Mouse (Mus musculus): Measurements from ENCODE around the gene Hint1. TPM values are rescaled to one million over a fixed set of nuclear protein-coding genes. Genes with fewer than 3 reads are reported as not detected.
"Not testable (repeated sequence)": the region's sequence is repeated elsewhere in the genome, so short reads cannot be mapped to it uniquely, and the experiment has no call there.

The Hint1 gene
- 100 to 1,000 TPM; 341 to 384 TPM for total RNA-seq (2021)
- long read RNA-seq, transcript Hint1-201 (3 exons, 636 nt) = major isoform, 249 of 257 reads
- long read RNA-seq, partial matches to known transcripts = 0 of 257 reads
- long read RNA-seq, other reads (novel, unspliced or antisense) = 7 of 257 reads

DNA sequence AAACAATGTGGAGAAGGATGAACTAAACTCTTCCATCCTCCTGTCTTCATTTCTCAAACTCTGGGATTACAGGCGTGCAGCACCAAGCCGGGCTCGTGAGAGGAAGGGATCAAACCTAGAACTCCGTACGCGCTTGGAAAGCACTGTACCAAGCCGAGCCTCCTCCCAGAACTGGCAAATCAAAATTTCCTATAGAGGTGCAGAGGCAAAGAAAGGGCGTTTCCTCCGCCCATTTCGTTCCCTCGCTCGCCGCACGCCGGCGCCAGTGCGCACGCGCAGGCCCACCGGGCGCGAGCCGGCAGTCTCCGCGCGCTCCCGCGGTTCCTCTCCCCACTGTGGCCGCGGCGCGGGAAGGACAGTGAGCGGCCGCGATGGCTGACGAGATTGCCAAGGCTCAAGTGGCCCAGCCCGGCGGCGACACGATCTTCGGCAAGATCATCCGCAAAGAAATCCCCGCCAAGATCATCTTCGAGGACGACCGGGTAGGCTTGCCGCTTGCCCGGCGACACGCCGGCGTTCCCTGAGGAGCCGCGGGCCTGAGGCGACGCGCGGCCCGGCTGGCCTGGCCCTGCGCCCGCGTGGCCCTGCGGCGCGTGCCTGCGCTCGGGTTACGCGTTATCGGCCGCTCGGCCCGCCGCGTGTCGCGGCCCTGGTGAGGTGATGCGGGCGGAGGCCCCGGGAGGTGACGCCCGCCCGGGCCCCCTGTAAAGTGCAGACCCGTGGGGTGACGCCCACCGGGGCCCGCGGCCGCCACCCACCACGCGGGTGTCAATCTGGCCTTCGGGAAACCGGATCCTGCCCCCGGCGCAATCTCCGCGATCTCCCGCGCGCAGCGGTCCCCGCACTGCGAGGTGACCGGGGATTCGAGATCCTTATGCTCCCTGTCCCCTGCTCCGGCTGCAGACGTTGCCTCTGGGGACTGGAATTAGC is at the start of gene Hint1:
Gene Hint1 (plus strand): TSS at position 265 of the 930 bp plus-strand sequence.
- peak; percentile 93 to 96 for DNase-seq (ENCODE audit: low spot score in 2 of 2)

DNA sequence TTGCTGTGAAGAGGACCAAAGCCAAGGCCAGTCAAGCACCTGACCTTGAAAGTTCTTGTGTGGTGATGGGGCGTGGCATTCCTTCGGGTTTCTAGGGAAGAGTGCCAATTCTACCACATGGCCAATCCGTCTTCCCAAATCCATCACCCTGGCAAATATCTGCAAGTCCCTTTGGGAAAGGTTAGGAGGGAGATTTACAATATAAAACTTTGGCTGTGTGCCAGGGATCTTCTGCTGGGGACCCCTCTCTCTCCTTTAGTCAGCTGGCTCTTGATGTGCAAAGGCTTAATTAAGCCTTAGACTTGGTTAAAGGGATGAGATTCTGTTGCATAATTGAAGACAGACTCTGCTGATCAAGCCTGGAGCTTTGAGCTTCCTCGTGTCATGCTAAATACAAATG is 48.7 kb upstream of the Hint1 start:
- DNase-seq (ENCODE audit: low spot score in 2 of 2) = no peak

DNA sequence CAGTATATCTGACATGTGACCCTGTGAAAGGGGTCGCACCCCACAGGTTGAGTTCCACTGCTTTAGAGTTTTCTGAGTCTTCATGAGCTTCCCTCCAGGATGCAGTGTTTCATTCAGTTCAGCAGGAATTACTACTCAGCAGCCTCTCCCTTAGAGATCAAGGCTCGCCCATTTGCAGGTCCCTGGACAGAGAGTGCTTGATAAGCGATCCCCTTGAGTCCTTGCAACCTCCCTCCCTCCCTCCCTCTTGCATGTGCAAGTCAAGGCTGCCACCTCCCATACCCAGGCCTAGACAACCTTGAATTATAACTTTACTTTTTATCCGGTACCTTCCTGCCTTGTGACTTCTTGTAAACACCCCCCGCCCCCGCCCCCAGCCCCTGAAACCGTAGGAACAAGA is 46.7 kb upstream of the Hint1 start:
- DNase-seq (ENCODE audit: low spot score in 2 of 2) = no peak

DNA sequence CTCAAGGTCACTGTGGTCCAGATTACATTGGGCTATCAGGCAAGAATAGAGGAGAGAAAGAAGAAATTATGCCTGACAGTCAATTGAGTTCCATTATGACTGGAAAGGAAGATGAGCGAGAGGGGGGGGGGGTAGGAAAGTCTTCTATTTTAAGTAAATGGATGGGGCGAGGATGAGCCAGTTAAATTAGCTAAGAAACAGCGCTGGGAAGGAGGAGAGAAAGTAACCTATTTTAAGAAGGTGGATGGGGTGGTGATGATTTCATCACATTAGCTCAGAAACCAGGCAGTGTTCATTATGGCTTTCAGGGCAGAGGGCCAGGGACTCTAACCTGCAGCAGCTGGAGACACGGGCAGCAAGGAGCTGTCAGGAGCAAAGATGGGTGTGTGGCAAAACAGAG is 42.7 kb upstream of the Hint1 start:
- DNase-seq (ENCODE audit: low spot score in 2 of 2) = no peak

DNA sequence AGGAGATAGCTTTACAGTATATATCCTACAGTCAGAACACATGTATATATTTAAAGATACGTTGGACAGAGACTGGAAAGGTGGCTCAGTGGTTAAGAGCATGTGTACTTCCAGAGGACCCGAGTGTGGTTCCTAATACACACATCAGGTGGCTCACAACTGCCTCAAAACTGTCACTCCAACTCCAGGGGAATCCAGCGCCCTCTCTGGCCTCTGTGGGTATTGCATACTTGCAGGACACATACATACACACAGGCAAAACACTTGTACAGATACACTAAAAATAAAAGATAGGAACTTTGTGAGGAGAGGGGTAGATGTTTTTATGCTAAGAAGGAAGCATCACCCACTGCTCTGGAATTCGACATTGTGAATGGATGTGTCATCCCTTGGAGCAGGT is 40.4 kb upstream of the Hint1 start:
- DNase-seq (ENCODE audit: low spot score in 2 of 2) = no peak

DNA sequence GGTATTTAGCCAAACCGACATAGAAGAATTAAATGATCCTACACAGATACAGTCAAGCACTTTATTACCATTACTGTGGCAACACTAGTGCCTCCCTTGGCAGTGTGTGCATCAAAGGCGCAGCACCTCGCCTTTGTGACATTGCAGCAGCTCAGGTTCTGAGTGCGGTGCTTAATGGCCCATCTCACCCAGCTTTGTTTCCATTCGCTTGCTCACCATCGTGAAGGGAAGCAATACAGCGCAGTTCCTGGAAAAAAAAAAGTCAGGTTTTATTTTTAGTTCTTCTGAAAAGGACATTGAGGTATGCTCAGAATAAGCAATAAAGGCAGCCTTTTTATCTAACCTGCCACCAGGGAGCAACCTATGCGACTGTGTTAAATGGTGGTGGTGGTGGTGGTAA is 39.4 kb upstream of the Hint1 start:
- no peak for DNase-seq (ENCODE audit: low spot score in 2 of 2)

DNA sequence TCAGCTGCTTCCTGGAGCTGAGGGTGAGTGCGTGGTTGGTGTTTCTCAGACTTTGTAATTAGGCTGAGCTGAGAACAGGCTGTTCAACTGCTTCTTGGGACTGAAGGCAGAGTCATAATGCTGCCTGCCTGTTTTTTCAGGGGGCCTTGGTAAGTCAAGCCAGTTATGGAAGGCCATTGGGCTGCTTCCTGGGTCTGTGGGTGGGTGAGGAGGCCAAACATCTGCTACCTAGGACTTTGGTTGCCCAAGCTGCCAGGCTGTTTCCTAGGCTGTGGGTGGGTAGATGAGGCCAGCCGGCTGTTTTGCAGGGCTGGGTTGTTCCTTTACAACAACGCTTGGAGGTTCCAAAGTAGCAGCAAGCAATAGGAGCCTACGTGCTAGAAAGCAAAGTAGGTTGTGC is 32.4 kb upstream of the Hint1 start:
- DNase-seq (ENCODE audit: low spot score in 2 of 2) = peak; percentile 41 to 46

DNA sequence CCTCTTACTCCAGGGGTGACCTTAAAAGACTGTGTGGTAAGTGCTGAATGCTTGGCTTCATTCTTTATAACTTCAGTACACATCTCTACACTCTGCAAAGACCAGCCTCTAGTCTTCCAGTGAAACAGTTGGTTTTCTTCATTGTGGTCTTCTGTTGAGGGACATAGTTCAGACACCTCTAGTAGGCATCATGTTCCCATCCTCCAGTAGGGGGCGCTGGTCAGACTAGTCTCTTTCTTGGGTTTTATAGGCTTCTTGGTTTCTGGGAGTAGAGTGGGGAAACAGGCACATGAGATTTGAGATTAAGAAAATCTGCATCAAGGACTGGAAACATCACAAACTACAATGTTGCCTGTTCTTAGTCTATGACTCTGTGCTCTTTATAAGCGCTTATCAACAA is 31.6 kb upstream of the Hint1 start:
- DNase-seq (ENCODE audit: low spot score in 2 of 2) = no peak

DNA sequence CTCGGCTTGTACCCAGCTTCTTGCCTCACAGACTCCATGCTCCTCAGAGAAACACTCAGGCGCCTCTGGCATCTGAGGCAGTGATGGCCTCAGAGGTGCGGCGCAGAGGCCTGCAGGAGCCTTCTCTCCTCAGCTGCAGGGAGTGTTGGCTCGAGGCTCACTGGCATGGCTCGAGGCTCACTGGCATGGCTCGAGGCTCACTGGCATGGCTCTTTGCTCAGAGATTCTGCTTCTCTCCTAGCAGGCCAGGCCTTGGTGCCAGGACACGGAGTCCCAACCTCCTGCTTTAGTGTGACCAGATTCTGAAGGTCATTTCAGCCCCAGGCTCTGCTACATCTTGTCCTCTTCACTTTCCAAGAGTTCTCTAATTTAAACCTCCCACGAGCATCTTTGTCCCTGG is 30.1 kb upstream of the Hint1 start:
- peak; percentile 44 to 60 for DNase-seq (ENCODE audit: low spot score in 2 of 2)

DNA sequence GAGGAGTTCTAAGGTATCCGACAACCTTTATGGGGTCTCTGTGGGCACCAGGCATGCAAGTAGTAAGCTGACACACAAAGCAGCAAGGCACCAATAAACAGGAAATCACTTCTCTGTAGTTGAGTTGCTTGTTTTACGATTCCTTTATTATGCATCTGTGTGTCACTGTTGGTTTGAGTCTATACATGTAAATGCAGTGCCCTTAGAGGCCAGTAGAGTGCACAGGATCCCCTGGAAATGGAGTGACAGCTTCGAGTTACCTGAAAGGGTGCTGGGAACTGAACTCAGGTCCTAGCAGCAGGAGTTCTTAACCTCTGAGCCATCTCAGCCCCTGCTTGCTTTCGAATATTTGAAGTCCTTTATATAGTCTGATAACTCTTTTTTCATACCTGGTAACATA is 26.5 kb upstream of the Hint1 start:
- DNase-seq (ENCODE audit: low spot score in 2 of 2) = no peak

DNA sequence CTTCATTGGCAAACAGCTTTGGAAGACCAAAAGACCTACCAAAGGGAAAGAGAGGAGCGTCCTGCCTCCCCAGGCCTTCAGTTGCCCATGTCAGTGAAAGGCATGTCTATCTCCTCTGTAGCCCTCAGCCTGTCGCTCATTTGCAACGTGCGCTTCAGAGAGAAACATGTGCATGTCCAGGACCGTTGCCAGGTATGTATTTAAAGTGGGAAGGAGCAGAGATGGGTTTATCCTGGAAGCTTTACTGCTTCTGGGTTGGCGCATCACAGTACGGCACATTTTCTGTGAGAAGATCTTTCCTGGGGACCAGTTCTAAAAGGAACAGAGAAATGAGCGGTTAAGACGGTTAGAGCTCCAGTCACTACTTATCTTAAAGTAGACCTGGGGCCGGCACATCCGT is 25.3 kb upstream of the Hint1 start:
- no peak for DNase-seq (ENCODE audit: low spot score in 2 of 2)

DNA sequence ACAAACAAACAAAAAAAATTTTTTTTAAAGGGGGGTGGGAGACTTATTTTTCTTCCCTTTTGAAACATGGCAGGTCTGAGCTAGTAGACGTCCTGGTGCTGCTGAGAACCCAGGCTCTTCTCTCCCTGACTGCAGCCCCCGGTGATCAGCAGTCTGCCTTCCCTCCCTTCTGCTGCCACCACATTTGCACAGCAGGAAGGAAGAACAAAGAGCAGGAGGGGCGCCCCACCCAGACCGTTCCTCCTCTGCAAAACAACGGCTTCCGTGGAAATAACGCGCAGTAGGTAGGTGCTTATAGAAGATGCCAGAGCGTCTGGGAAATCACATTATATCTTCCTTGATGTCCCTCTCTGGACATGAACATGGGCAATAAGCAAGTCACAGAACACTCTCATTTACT is 21.8 kb upstream of the Hint1 start:
- DNase-seq (ENCODE audit: low spot score in 2 of 2) = no peak

DNA sequence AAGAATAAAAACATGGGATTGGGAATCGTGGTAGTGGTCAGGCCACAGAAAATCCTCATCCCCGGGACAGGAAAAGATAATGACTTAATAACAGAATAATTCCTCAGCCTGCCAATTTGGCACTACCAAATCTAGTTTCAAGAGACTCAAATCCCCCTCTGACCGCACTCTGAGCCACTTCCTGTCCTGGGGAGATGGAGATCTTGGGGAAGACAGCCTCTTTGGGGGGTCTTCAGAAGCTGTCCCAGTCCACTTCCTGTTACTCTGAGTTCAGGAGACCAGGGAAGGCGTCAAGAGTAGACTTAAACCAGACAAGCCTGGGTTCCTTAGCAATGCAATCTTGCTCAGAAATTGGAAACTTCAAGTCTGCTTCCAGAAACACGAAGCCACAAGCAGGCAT is 21.2 kb upstream of the Hint1 start:
- no peak for DNase-seq (ENCODE audit: low spot score in 2 of 2)

DNA sequence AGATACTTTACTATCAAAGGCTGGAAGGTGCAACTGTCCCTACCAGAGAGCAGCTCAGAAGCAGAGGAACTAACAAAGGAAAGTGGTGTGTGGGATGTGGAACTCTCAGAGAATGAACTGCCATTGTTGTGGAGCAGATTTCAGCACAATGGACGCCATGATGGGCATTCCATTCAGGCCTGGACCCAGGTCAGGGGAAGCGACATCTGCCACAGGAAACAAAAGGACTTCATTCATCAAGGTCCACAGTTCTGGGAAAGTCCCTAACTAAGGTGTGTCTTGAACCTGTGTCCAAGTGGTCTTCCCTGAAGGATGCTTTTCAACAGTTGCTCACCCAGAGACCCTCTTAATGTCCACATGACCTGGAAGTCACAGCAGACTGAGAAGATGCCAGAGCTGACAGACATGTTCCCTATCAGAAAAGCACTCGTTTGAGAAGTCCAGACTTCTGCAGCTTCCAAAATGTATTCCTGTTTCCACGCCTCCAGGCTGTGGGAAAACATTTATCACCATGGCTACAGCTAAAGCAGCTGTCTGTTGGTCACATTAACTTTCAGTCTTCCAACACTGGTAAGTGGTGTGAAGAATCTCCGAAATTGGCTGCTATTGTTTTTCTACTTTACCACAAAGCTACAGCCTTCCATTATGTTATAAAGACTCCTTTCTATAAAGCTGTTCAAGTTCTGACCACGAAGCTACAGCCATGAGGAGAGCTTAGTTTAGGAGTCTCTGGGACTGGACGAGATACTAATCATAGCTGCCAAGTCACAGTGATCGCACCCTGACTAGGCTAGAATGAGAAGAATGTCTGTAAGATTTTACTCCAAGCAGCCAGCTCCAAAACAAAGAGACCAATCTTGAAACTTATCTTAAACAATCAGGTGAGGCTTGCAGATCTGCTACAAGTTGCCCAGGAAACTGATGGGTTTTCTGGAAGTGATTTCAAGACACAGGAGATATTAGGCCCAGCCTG is 20.4 kb upstream of the Hint1 start:
- DNase-seq (ENCODE audit: low spot score in 2 of 2) = no peak

DNA sequence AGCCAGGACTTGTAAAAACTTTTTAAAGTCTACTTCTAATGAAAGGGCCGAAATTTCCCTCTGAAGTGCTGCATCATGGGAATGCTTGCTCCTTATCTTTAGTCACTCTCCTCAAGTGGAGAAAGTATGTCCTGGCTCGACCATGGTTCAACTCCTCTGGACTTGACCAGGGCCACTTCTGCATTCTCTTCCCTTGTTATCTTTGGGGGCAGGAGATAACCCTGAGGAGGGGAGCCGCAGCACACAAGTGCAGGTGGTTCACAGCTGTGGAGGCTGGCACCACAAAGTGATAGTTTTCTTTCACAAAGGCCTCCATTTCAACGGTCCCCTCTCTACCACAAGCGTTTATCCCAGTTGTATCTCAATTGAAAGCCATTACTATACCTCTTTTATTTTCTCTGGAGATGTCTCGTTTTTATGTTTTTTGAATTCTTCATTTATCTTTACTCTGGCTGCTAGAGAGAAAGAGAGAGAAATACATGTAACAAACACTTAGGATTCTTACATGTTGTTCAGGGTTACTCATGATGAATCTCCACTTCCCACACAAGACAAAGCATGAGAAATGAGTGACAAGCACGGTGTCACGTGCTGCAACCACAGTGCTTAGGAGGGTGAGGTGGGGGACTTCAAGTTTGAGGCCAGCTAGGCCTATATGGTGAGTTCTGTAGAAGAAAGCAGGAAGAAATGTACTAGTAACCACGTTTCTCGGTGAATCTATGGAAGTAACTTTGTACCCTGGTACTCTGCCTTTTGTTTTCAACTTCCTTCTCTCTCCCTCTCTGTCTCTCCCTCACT is 16.0 kb upstream of the Hint1 start:
- DNase-seq (ENCODE audit: low spot score in 2 of 2) = no peak

DNA sequence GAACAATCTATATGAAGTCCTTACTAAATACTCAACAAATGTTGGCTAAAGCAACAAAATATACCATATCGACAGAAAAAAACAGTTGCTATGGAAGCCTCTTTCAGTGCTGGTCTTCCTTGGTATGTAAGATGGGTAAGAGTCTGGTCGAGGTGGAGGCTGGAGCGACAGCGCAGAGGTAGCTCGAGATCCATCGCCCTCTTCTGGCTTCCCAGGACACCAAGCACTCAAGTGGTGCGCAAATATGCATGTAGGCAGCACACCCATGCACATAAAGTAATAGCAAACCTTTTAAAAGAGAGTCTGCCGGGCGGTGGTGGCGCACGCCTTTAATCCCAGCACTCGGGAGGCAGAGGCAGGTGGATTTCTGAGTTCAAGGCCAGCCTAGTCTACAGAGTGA is 14.5 kb upstream of the Hint1 start:
- DNase-seq (ENCODE audit: low spot score in 2 of 2) = no peak

DNA sequence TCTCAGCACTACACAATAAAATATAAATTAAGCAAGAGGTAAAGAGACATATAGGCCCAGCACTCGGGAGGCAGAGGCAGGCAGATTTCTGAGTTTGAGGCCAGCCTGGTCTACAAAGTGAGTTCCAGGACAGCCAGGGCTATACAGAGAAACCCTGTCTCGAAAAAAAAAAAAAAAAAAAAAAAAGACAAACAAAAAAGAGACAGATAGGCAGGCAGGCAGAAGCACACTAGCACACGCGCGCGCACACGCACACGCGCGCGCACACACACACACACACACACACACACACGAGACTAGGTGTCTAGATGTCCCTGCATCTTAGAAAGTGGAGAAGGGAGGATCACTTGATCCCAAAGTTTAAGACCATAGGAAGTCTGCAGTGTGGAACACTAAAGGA is 7.3 kb upstream of the Hint1 start:
- not testable (repeated sequence) for DNase-seq (ENCODE audit: low spot score in 2 of 2)

DNA sequence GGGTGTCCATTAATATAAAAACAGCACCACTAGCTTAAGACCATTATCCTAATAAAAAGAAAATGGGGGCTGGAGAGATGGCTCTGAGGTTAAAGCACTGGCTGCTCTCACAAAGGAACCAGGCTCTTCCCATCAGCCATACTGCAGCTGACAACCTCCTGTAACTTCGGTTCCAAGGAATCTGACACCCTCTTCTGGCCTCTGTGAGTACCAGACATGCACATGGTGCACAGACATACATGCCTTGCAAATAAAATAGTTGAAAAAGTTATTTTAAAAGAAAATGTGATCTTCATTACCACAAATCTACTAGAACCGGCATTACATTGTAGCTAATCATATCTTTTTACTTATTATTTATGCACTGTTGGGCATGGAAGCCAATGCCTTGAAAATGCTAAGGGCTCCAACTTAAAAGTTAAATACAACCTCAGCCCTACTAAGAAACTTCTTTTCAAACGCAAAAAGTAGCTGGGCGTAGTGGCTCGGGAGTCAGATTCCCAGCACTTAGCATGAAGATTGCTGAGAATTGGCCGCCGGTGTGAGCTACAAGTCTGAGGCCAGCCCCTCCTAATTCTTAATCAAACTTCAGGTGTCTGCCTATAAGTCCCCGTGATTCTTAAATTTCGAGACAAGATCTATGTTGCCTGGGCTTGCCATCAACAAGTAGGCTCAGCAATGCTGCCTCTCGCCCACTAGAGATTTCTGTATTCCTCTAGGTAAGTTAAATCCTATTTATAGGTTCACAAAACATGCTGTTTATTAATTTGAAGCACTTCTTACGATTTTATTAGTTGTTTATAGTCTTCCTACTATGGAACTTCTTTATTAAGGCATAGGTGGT is 6.6 kb upstream of the Hint1 start:
- no peak for DNase-seq (ENCODE audit: low spot score in 2 of 2)

DNA sequence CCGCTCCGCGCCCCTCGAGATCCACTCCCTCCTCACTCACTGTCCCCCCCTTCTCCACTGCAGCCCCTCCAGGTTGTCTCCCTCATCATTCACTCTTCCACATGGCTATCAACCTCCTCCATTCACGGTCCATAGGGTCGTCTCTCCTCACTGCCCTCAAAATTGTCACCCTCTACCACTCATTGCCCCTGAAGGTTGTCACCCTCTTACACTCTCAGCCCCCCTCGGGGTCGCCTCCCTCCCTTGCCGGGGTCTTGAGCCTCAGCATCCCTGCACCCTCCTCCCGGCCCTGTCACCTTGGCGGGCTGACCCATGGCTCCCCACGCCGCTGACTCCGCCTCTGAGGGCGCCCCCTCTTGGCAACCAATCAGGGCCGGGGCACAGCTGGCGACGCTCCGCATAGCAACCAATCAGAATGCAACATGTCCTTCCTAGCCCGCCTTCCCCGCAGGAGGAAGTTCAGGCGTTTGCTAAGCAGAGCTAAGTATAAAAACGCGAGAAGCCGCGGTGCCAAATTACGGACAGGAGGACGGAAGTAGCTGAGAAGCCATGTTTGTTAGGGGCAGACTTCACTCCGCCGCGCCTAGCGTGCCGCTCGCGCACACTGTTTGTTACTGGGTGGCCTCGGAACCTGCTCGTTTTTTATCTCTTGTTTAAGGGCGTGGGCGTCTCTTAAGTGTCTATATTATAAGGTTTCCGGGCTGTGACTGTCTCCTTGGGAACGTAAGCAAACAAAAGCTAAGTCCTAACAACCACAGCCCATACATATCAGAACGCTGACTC is 5.7 kb upstream of the Hint1 start, which contains the start of gene Lyrm7:
Gene Lyrm7 (minus strand): TSS at position 661 of the 783 bp plus-strand sequence.
- DNase-seq (ENCODE audit: low spot score in 2 of 2) = peak; percentile 97 to 98

All from layer of hippocampus, postnatal 10 days (tissue).